Mouse (Mus musculus) cerebellum, adult 11-12 months (tissue): ENCODE results near the gene Rbfox1.

Source experiments
- DNase-seq: peaks from one replicate; pipeline ENCODE4 v3.0.0; 2022

Gene Rbfox1

DNA sequence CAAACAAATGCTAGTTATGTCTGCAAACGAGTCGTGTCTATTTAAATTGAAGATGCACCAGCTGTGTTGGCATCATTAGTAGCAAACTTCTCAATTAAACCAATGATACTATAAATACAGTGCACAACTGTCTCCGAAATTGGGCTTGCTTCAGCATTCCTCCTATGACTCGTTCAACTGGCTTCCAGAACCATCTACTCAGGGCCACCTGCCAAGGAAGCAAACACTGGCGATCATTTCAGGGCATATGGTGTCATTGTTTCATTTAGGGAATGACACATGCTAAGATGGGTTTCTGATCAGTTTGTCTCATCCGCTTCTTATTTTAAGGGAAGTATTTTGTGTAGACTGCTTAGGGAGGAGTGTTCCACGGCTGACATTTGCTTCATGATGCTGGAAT lies 1397.1 kb downstream of the Rbfox1 start:
- peak; percentile 76 for DNase-seq

DNA sequence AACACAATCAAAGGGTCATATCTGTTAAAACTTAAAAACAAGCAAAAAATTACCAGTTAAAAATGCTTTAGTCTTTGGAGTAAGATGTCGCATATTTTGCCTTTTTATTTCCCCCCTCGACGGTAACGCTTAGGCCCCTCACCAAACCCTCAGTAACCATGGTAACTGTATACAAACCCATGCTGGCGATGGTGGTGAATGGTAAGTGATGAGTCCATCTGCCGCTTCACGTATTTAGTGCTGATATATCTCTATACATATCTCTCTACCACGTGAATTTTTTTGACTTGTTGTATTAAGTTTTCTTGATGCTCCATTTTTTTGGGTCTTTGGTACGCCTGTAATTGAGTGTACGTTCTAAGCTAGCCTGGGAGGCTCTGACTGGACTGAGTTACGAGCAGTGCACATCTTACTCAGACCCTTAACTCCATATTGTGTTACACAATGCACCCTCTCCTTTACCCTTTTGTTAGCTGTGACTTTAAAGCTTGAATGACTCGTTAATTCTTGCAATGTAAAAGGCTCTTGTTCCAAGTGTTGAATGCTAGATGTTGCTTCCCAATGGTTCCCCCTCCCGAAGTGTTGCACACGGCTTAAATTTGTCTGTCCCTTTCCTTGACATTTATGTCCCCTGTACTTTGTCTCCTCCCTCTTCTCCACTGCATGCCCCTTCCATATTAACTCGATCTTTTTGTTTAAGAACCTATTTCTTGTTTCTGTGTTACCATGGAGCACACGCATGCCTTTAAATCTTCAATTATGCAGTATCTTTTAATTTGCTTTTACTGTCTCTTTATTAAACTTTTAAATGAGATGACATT lies 1408.0 kb downstream of the Rbfox1 start:
- no peak for DNase-seq

GRCm38 (mm10) chr16:7302416-7302815 lies 1417.3 kb downstream of the Rbfox1 start:
- no peak for DNase-seq

GRCm38 (mm10) chr16:7329196-7329595 lies 1444.0 kb downstream of the Rbfox1 start:
- DNase-seq = peak; percentile 71

- DNase-seq = no peak
These were observed 1456.0 kb downstream of the Rbfox1 start for GRCm38 (mm10) chr16:7341186-7341585.

DNA sequence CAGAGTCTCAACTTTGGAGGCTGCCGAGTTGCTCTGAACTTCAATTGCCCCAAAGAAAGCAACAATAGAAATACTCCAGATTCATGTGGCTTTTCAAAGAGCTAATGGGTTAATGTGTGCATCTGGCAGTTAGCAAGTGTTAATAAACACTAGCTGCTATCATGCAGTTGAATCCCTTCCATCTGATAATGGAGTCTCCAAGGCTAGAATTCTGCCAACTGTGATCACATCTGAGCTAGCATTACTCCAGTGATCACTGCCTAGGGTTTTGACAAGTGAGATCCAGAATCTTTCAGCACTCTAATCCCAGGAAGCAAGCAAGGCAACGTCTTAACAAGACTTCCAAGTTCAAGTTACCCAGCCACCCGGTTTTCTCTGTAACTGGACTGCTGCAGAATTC lies 1460.1 kb downstream of the Rbfox1 start:
- no peak for DNase-seq

DNA sequence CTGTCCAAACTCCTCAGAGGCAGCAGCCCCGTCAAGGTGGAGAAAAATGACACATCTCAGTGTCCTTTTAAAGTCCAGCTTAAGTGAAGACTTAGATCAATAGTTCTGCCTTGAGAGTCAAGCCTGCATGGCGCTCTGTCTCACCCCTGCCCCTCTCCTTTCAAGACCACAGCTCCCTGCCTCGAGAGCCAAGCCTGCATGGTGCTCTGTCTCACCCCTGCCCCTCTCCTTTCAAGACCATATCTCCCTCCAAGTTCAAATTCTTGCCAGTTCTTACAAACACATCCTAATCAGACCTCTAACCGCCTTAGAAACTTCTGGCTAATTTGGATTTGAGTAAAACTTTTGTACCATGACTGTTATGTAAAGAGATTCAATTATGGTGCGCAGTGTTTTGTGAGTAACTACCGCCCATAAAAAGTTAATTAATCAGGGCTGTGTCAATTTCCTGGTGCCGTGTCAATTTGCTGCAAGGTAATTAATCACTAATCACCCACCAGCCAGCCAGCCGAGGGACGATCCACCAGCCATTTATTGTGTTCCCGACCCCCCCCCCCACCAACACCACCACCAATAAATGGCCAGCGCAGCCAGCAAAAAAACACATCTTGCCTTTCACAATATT lies 1461.0 kb downstream of the Rbfox1 start:
- no peak for DNase-seq

DNA sequence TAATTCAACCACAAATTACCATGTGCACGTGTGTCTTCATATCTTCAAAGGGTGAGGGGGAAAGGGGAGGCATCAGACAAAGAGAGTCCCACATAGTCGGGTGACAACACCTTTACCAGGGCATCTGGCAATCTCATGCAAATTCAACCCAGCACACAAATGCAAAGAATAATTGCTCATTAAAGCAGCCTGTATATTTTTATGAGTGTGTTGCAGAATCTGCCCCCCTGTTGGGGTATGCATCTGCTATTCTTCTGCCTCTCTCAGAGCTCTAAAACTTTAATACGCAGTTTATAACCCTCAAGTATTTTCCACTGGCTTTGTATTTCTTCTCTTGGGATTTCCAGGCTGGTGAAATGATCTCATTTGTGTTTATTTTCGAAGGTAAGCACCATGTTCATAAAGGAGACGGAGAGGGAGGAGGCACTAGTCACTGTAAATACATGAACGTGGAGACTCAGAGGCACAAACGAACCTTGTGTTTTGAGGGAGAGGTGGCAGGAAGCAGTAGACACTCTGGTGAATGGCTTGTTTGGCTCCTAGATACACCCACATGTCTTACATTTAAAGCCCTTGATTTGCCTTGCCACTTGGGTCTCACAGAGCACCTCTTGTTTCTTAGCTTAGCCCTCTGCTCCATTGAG lies 1462.5 kb downstream of the Rbfox1 start:
- DNase-seq = no peak

GRCm38 (mm10) chr16:7352808-7353207 lies 1467.7 kb downstream of the Rbfox1 start:
- no peak for DNase-seq

- DNase-seq = no peak
These were observed 1469.0 kb downstream of the Rbfox1 start for GRCm38 (mm10) chr16:7354116-7354515.

- DNase-seq = no peak
These were observed 1473.9 kb downstream of the Rbfox1 start for GRCm38 (mm10) chr16:7359043-7359442.

- DNase-seq = no peak
These were observed 1475.6 kb downstream of the Rbfox1 start for GRCm38 (mm10) chr16:7360706-7361105.

- no peak for DNase-seq
These were observed 1480.7 kb downstream of the Rbfox1 start for GRCm38 (mm10) chr16:7365878-7366277.

- DNase-seq = no peak
These were observed 1489.0 kb downstream of the Rbfox1 start for GRCm38 (mm10) chr16:7374146-7374545.

DNA sequence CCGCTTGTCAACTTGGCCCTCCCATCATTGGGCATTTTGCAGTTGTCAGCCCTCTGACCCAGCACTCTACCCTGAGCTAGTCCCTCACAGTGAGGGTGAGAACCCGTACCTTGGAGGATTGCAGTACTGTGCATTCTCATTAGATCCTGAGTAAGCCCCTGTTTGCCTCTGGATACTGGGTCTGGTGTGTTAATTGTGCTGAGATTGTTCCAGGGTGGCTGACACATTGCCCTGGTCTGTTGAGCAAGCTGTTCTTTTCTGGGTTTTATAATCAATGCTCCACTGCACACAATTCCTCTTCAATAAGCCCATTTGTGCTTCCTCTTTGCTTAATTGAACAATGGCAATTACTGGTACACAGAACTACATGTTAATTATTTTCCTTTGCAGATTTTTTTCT lies 1489.5 kb downstream of the Rbfox1 start:
- DNase-seq = no peak

DNA sequence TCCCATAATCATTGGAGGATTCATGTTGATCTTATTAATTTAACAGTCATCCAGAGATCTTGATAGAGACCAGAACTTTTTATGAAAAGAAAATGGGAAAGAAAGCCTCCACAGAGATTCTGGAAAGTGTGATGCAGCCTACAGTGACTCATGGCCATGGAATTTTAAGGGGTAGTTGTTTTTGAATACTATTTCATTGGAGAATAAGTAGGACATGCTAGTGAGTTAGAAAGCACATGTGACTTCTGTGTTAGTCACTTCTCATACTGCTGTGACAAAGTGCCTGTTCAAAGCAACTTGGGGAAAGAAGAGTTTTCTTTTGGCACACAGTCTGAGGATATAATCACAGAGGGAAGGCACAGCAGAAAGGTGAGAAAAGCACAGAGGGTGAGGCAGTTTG lies 1510.9 kb downstream of the Rbfox1 start:
- DNase-seq = no peak

DNA sequence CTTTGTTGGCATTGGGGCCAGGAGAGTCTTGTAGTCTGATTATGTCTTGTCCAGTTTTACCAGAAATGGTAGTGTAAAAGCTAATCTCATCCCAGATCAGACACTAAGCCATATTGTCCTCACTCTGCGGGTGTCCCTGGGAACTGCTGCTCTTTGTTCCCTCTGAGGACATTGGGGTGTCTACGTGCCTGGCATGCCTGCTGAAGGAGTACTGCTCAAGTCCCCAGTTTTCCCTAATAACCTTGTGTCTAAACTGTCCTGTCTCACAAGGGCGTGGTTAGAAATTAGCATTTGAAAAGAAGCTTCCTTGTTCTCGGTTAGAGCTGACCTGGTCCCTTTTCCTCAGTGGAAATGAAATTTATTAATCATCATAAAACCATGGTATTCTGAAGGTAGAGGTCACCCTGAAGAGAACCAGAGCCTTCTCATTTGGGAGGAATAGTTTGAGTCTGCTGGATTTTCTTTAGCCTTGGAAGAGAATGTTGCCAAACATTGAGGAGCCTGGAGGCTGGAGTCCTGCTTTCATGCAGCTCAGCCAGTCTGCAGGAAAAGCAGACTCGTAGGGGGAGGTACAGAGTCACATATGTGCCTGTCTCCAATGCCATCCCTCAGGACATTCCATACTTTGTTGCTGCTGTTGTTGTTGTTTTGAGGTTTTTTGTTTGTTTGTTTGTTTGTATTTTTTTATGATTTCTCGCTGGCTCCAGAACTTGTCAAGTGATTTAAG lies 1519.8 kb downstream of the Rbfox1 start:
- DNase-seq = peak; percentile 33

DNA sequence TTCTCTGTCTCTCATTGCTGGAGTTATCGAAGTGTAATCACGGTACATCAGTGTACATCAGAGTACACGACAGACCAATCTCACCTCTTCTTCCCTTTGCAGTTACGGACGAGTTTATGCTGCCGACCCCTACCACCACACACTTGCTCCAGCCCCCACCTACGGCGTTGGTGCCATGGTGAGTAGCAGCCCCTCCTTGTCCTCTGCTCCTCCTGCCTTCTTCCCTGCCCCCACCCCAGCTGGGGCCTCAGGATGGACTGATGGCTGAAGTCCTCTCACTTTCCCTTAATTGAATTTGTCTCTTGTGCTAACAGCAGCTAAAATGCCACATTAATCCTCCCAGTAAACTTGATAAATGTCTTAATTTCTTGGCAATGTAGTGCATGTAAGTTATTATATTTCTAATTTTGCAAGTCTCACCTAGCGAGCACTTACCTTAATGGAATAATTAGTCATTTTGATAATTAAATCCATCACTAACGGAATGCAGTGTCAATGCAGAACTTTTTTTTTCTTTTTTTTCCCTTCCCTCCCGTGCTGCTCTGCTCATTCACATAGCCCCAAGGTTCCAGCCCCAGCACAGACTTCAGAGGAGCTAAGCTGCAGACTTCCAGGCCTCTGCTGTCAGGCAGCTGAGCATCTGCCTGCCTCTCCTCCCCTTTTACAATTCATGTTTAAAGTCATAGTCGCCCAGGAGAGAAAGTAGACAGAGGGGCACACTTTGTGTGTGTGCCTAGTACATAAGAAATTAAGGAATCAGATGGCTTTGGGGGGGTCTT lies 1522.9 kb downstream of the Rbfox1 start:
- DNase-seq = no peak

DNA sequence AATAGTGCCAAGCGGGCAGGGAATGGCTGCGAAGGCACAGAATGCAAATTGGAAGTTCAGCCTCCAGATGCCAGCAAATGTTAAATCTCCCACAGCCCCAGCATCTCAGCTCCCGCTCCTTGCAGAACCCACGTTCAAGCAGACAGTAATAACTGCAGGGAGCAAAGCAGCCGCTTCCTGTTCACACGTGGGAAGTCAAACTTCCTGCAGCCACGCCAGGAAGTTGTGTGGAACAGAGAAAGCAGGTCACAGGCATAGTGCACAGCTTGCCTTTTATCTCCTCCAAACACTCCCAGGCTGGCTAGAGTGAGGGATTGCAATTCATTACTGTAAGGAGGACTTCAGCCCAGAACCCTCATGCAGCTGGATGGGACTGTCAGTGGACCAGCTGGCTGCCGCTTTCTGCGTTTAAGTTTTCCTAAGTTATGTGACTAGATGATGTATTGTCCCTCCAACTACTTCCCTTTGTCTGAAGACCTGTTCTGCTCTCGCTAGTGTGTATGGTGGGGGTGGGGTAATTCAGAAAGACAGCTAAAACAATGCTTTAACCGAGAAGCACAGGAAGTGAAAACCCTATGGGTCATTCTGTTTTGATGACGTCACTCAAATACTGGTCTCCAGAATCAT lies 1534.6 kb downstream of the Rbfox1 start:
- DNase-seq = no peak

DNA sequence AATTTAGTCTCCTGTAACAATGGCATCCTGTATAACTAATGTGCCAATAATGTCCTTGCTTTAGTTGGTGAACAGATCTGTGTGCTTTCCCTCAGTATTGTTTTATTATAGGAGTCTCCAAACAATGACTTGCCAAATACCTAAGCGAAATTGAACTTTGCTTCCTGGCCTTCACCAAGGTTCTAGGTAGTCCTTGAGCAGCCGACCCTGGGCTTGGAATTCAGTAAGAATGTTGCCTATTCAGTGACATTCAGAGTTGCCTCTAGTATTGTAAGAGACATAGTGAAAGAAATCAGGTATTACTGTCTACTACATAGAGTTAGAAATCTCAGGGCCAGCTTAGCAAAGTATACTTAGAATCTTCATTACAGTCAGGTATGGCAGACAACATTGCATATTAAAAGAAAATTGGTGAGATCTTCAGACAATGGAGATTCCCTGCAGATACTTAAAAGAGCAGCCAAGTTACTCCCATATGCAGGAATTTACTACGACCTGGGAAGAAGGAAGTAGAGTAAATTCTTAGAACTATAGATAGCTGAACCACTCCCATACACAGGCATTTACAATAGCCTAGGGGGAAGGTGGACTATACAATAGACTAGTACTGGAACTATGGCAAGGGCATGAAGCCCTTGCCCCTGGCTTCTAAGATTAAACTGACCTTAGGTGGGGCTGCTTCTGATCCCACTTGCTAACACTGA lies 1540.4 kb downstream of the Rbfox1 start:
- DNase-seq = no peak

DNA sequence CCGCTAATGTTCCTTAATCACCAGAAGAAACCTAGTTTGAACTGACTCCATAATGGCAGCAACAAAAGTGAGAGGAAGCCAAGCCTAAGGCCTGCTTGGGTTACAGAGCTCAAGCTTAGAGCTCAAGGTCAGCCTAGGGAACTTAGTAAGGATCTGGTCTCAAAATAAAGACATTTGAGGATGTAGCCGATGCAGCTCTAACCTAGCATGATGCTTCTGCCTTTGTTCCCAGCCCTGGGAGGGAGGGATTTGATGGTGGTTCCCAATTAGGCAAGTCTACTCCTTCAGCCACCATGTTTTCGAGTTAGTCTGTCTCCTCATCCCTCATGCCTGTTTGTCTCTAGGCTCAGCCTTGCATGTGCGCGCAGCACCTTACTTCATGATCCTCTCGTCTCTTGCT lies 1548.1 kb downstream of the Rbfox1 start:
- DNase-seq = no peak
